Mouse (Mus musculus) CD4-positive, CD25-positive, alpha-beta regulatory T cell (primary cell): ENCODE measurements around the gene Bhmt2. TPM values are rescaled to one million over a fixed set of nuclear protein-coding genes. Genes with fewer than 3 reads are reported as not detected.

Experiments used
- polyA plus RNA-seq: library from polyadenylated mRNA; unstranded; fragments of 100-300 nt; shearing (Covaris generic); gene quantifications from one replicate; pipeline ENCODE4 v1.2.1, GENCODE M21; 2017

Gene Bhmt2
- not detected for polyA plus RNA-seq

DNA sequence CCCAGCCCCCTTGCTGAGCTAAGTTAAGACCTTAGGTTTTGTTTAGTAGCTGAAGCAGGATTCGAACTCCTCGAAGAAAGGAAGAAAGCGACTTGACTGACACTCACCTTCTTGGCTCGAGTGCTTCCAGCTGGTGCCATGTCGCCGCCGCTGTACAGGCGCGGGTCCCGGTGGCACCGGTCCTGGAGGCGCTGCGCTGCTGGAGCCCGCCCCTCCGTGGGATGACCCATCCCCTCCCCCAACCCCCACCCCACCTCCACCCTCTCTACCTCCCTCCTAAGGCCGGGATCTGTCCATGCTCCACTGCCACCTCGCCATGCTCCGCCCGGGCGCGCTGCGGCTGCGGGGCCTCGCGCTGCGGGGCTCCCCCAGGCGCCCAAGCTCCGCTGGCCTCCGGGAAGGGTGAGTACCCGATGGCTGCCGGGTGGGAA, at the start of gene Bhmt2, which contains the start of gene Dmgdh:
Bhmt2 (minus strand) TSS at position 172 of the 431 bp plus-strand sequence.
Dmgdh (plus strand) TSS at position 303 of the 431 bp plus-strand sequence.

GRCm38 (mm10) chr13:93637282-93638245, 36.5 kb downstream of the Bhmt2 start, which contains the start of gene Bhmt:
Bhmt (minus strand) TSS chr13:93637961.

Other genes with a start within 250 kb of the Bhmt2 start
- 25.9 TPM for gene Jmy, start 174.5 kb downstream of the Bhmt2 start, polyA plus RNA-seq
- 0.10 TPM for gene Bhmt, start 36.3 kb downstream of the Bhmt2 start, polyA plus RNA-seq
- not detected for gene Dmgdh, start 131 bp upstream of the Bhmt2 start, polyA plus RNA-seq
- 22.0 TPM for gene Arsb, start 97.3 kb upstream of the Bhmt2 start, polyA plus RNA-seq